In genomic region chr15:102016787-102017186, GRCm38 (mm10) we compare ENCODE assay signal across 11 mouse cellular contexts. TPM values are rescaled to one million over a fixed set of nuclear protein-coding genes. Genes with fewer than 3 reads are reported as not detected.
DNase-seq lines count a peak whose midpoint lies in the region; ATAC-seq and TF ChIP-seq lines count a peak whose summit lies in the region.
"Had no signal": no experiment of that assay in that cellular context is flagged by ENCODE, and none has a peak within 500 bp of the region (broad histone marks: within the 10 kb centered on the region; RNA-seq: fewer than 3 reads in every experiment).

No protein-coding gene starts in this region.

- no peak for TF ChIP-seq POLR2A in testis, adult 2 months (IDR thresholded peaks at IDR 0.05; ENCODE audit: control insufficient read depth, low read depth, low read length)

- no peaks in the 10 kb centered on the region for H3K27me3 ChIP-seq in testis, adult 2 months (ENCODE audit: control insufficient read depth, insufficient read depth, low read length)
- no peaks in the 10 kb centered on the region for H3K27me3 ChIP-seq in intestine, postnatal 0 days (replicated peaks; ENCODE audit: control insufficient read depth, insufficient read depth, low read length)
- no peaks in the 10 kb centered on the region for H3K27me3 ChIP-seq in liver, embryonic 13.5 days
- no peaks in the 10 kb centered on the region for H3K27me3 ChIP-seq in stomach, embryonic 14.5 days (ENCODE audit: control insufficient read depth, insufficient read depth, low read length)
- H3K27me3 ChIP-seq in forebrain, embryonic 13.5 days = 0 out of 2 replicates have a peak, but pooled peaks cover 6% of the 10 kb centered on the region

- peak overlapping the region; percentile 75 for H3K4me3 ChIP-seq in testis, adult 2 months (ENCODE audit: control insufficient read depth, low read depth, low read length)
- no peak overlapping the region for H3K4me3 ChIP-seq in intestine, postnatal 0 days (ENCODE audit: low read depth, low read length)
- H3K4me3 ChIP-seq in liver, embryonic 13.5 days (replicated peaks) = no peak overlapping the region
- no peak overlapping the region for H3K4me3 ChIP-seq in stomach, embryonic 14.5 days (ENCODE audit: low read depth, low read length)
- no peak overlapping the region for H3K4me3 ChIP-seq in forebrain, embryonic 13.5 days
- H3K4me3 ChIP-seq: limb, embryonic 12.5 days had no signal

- 20% methylated on average over 7 of the region's 7 CpGs for WGBS in intestine, postnatal 0 days
- WGBS in liver, embryonic 13.5 days (ENCODE audit: insufficient replicate concordance) = 41% methylated on average over 7 of the region's 7 CpGs
- WGBS in stomach, embryonic 14.5 days = 20% methylated on average over 7 of the region's 7 CpGs
- WGBS in forebrain, embryonic 13.5 days = 29% methylated on average over 7 of the region's 7 CpGs

- H3K36me3 ChIP-seq in testis, adult 2 months (ENCODE audit: control insufficient read depth, insufficient read depth, low read length) = no peaks in the 10 kb centered on the region
- no peaks in the 10 kb centered on the region for H3K36me3 ChIP-seq in intestine, postnatal 0 days (ENCODE audit: control insufficient read depth, insufficient read depth)
- H3K36me3 ChIP-seq in liver, embryonic 13.5 days = no peaks in the 10 kb centered on the region
- no peaks in the 10 kb centered on the region for H3K36me3 ChIP-seq in stomach, embryonic 14.5 days (ENCODE audit: control insufficient read depth, insufficient read depth, low read length)
- H3K36me3 ChIP-seq in forebrain, embryonic 13.5 days (ENCODE audit: poor library complexity, severe bottlenecking) = no peaks in the 10 kb centered on the region
- H3K36me3 ChIP-seq: limb, embryonic 12.5 days had no signal

- DNase-seq in testis, postnatal 10 days (ENCODE audit: low spot score) = no peak
- DNase-seq in liver, embryonic 13.5 days = no peak
- DNase-seq in cerebellum, adult 11-12 months = no peak
- DNase-seq in cerebellum, postnatal 36 days = no peak
- DNase-seq: right cerebral cortex, adult 18-20 months had no signal

- no peak overlapping the region for H3K27ac ChIP-seq in testis, adult 2 months (ENCODE audit: control insufficient read depth, insufficient read depth, low read depth, low read length)
- peak overlapping the region; percentile 97 for H3K27ac ChIP-seq in intestine, postnatal 0 days (ENCODE audit: low read depth, low read length)
- H3K27ac ChIP-seq in liver, embryonic 13.5 days = peak overlapping the region; percentile 67
- H3K27ac ChIP-seq in stomach, embryonic 14.5 days (ENCODE audit: low read length) = peak overlapping the region; percentile 93
- H3K27ac ChIP-seq in forebrain, embryonic 13.5 days = no peak overlapping the region
- H3K27ac ChIP-seq: limb, embryonic 12.5 days had no signal

- ATAC-seq in intestine, postnatal 0 days = peak; percentile 57
- no peak for ATAC-seq in liver, embryonic 13.5 days (ENCODE audit: low read depth)
- ATAC-seq in stomach, embryonic 14.5 days (ENCODE audit: insufficient number of reproducible peaks, insufficient read depth, low FRiP score, low read depth) = peak; percentile 64
- ATAC-seq in forebrain, embryonic 13.5 days = no peak
- ATAC-seq: hindbrain, embryonic 16.5 days had no signal

- no peak for TF ChIP-seq CTCF in testis, adult 2 months (IDR thresholded peaks at IDR 0.05; ENCODE audit: control insufficient read depth, insufficient read depth, insufficient replicate concordance, low read depth, low read length)
- TF ChIP-seq CTCF in intestine, postnatal 0 days (IDR thresholded peaks at IDR 0.05; ENCODE audit: low read depth) = no peak

- peak overlapping the region; percentile 51 for H3K4me2 ChIP-seq in intestine, postnatal 0 days (replicated peaks; ENCODE audit: low read depth)
- H3K4me2 ChIP-seq in liver, embryonic 13.5 days = no peak overlapping the region
- H3K4me2 ChIP-seq in stomach, embryonic 14.5 days (replicated peaks; ENCODE audit: low read depth, low read length) = peak overlapping the region; percentile 20; the same call in 1 of the 2 replicates
- no peak overlapping the region for H3K4me2 ChIP-seq in forebrain, embryonic 13.5 days
- H3K4me2 ChIP-seq: limb, embryonic 12.5 days had no signal

- H3K4me1 ChIP-seq in testis, adult 2 months (ENCODE audit: control insufficient read depth, insufficient read depth, low read length) = peaks cover 23% of the 10 kb centered on the region
- H3K4me1 ChIP-seq in intestine, postnatal 0 days (replicated peaks; ENCODE audit: control insufficient read depth, insufficient read depth, low read length) = peaks cover 8% of the 10 kb centered on the region
- H3K4me1 ChIP-seq in liver, embryonic 13.5 days (replicated peaks) = peaks cover 45% of the 10 kb centered on the region
- peaks cover 14% of the 10 kb centered on the region for H3K4me1 ChIP-seq in stomach, embryonic 14.5 days (ENCODE audit: control insufficient read depth, insufficient read depth, low read length)
- H3K4me1 ChIP-seq in forebrain, embryonic 13.5 days = peaks cover 9% of the 10 kb centered on the region; the same call in 1 of the 2 replicates

- no peaks in the 10 kb centered on the region for H3K9me3 ChIP-seq in intestine, postnatal 0 days (ENCODE audit: control insufficient read depth)
- H3K9me3 ChIP-seq in liver, embryonic 13.5 days (replicated peaks) = no peaks in the 10 kb centered on the region
- no peaks in the 10 kb centered on the region for H3K9me3 ChIP-seq in stomach, embryonic 14.5 days (ENCODE audit: control insufficient read depth, low read depth, low read length)
- H3K9me3 ChIP-seq in forebrain, embryonic 13.5 days (replicated peaks) = no peaks in the 10 kb centered on the region
- H3K9me3 ChIP-seq: limb, embryonic 12.5 days had no signal

- peak overlapping the region; percentile 26 for H3K9ac ChIP-seq in intestine, postnatal 0 days (ENCODE audit: low read depth, low read length)
- H3K9ac ChIP-seq in liver, embryonic 13.5 days = no peak overlapping the region
- no peak overlapping the region for H3K9ac ChIP-seq in stomach, embryonic 14.5 days (replicated peaks; ENCODE audit: low read depth, low read length)
- H3K9ac ChIP-seq in forebrain, embryonic 13.5 days = no peak overlapping the region
- H3K9ac ChIP-seq: limb, embryonic 12.5 days had no signal

RNA-seq across cellular contexts. Expression of gene Krt18, which starts 11.2 kb away (rescaled TPM):
- 0.52 and 5.1 TPM in 2 replicates for polyA plus RNA-seq in testis, adult 2 months (2012; rRNA removed)
- polyA plus RNA-seq in intestine, postnatal 0 days (2015; fragmentation: Nextera tagmentation; extraction: Ambion mirVana) = 364 and 368 TPM in 2 replicates
- 81.8 and 85.0 TPM in 2 replicates for polyA plus RNA-seq in liver, embryonic 13.5 days (2015; fragmentation: Nextera tagmentation; extraction: Ambion mirVana)
- polyA plus RNA-seq in stomach, embryonic 14.5 days (2014; fragmentation: Nextera tagmentation; extraction: Ambion mirVana) = 407 and 452 TPM in 2 replicates
- 2.4 and 6.3 TPM in 2 replicates for polyA plus RNA-seq in forebrain, embryonic 13.5 days (2015; fragmentation: Nextera tagmentation; extraction: Ambion mirVana)

RNA-seq across cellular contexts. Expression of gene Krt8, which starts 12.5 kb away (rescaled TPM):
- 9.3 and 16.7 TPM in 2 replicates for polyA plus RNA-seq in testis, adult 2 months (2012; rRNA removed)
- 940 and 1,037 TPM in 2 replicates for polyA plus RNA-seq in intestine, postnatal 0 days (2015; fragmentation: Nextera tagmentation; extraction: Ambion mirVana)
- polyA plus RNA-seq in liver, embryonic 13.5 days (2015; fragmentation: Nextera tagmentation; extraction: Ambion mirVana) = 89.5 and 107 TPM in 2 replicates
- polyA plus RNA-seq in stomach, embryonic 14.5 days (2014; fragmentation: Nextera tagmentation; extraction: Ambion mirVana) = 707 and 780 TPM in 2 replicates
- 1.7 and 2.6 TPM in 2 replicates for polyA plus RNA-seq in forebrain, embryonic 13.5 days (2015; fragmentation: Nextera tagmentation; extraction: Ambion mirVana)

RNA-seq across cellular contexts. Expression of gene Eif4b, which starts 56.8 kb away (rescaled TPM):
- 75.6 and 75.9 TPM in 2 replicates for polyA plus RNA-seq in testis, adult 2 months (2012; rRNA removed)
- 47.8 and 53.0 TPM in 2 replicates for polyA plus RNA-seq in intestine, postnatal 0 days (2015; fragmentation: Nextera tagmentation; extraction: Ambion mirVana)
- 67.5 and 79.6 TPM in 2 replicates for polyA plus RNA-seq in liver, embryonic 13.5 days (2015; fragmentation: Nextera tagmentation; extraction: Ambion mirVana)
- 129 and 134 TPM in 2 replicates for polyA plus RNA-seq in stomach, embryonic 14.5 days (2014; fragmentation: Nextera tagmentation; extraction: Ambion mirVana)
- 90.5 and 102 TPM in 2 replicates for polyA plus RNA-seq in forebrain, embryonic 13.5 days (2015; fragmentation: Nextera tagmentation; extraction: Ambion mirVana)

Comparison
In these comparisons a context has a peak if more than half of its experiments do, and no peak if none do; other contexts are left out.
1. H3K27ac ChIP-seq: peak in intestine, postnatal 0 days (single experiment), liver, embryonic 13.5 days (single experiment) and stomach, embryonic 14.5 days (single experiment); none in testis, adult 2 months (single experiment) and forebrain, embryonic 13.5 days (single experiment).
2. ATAC-seq: peak in intestine, postnatal 0 days (single experiment) and stomach, embryonic 14.5 days (single experiment); none in liver, embryonic 13.5 days (single experiment) and forebrain, embryonic 13.5 days (single experiment).
3. H3K4me2 ChIP-seq: peak in intestine, postnatal 0 days (single experiment) and stomach, embryonic 14.5 days (single experiment); none in liver, embryonic 13.5 days (single experiment) and forebrain, embryonic 13.5 days (single experiment).
4. RNA of gene Krt18, which starts 11.2 kb away (polyA plus RNA-seq): 407 to 452 TPM in stomach, embryonic 14.5 days, 364 to 368 TPM in intestine, postnatal 0 days and 81.8 to 85.0 TPM in liver, embryonic 13.5 days; 2.4 to 6.3 TPM in forebrain, embryonic 13.5 days and 0.52 to 5.1 TPM in testis, adult 2 months; every median in the first group is over 10 times any median in the second.